Mouse (Mus musculus) heart, embryonic 11.5 days (tissue): ENCODE data around the gene Iars2. TPM values are rescaled to one million over a fixed set of nuclear protein-coding genes. Genes with fewer than 3 reads are reported as not detected.

Source experiments
- ATAC-seq: fragments of 200-750 bp; cut with Nextera tagmentation; replicated peaks from 2 replicates; pipeline ENCODE4 v1.8.0; 2017; ENCODE audit warnings: moderate library complexity; ENCODE audit not compliant: insufficient number of reproducible peaks, low FRiP score, low TSS enrichment
- H3K27ac ChIP-seq: fragments of 300-500 bp; sonication (generic); 2 replicates; pipeline ENCODE4 v1.5.1; 2014; ENCODE audit warnings: mild to moderate bottlenecking, low read depth, low read length
- H3K27me3 ChIP-seq: fragments of 300-500 bp; sonication (generic); 2 replicates; pipeline ENCODE4 v1.6.1; 2014; ENCODE audit warnings: mild to moderate bottlenecking, low read length, mixed read lengths; ENCODE audit not compliant: control insufficient read depth, insufficient read depth
- H3K36me3 ChIP-seq: fragments of 300-500 bp; sonication (generic); 2 replicates; pipeline ENCODE4 v1.6.1; 2014; ENCODE audit warnings: mild to moderate bottlenecking, low read length, moderate library complexity, mixed read lengths; ENCODE audit not compliant: control insufficient read depth, insufficient read depth
- H3K4me1 ChIP-seq: fragments of 300-500 bp; sonication (generic); 2 replicates; pipeline ENCODE4 v1.6.1; 2014; ENCODE audit warnings: low read length; ENCODE audit not compliant: control insufficient read depth, insufficient read depth
- H3K4me2 ChIP-seq: fragments of 300-500 bp; sonication (generic); 2 replicates; pipeline ENCODE4 v1.6.1; 2014; ENCODE audit warnings: mild to moderate bottlenecking, moderate library complexity
- H3K4me3 ChIP-seq: fragments of 300-500 bp; sonication (generic); 2 replicates; pipeline ENCODE4 v1.5.1; 2014; ENCODE audit warnings: low read depth, low read length
- H3K9ac ChIP-seq: fragments of 300-500 bp; sonication (generic); 2 replicates; pipeline ENCODE4 v1.6.1; 2014; ENCODE audit warnings: mild to moderate bottlenecking, low read depth, low read length, moderate library complexity
- H3K9me3 ChIP-seq: fragments of 300-500 bp; sonication (generic); replicated peaks from 2 replicates; pipeline ENCODE4 v1.6.1; 2016; ENCODE audit warnings: low read length; ENCODE audit not compliant: control insufficient read depth
- WGBS: fragments of 180-500 bp; shearing (Covaris S2); extraction: QIAGEN DNeasy Blood & Tissue Kit; methylation state at CpG from one replicate; pipeline ENCODE4 v1.1.7; 2014; ENCODE audit not compliant: insufficient replicate concordance; 5-methylcytosine and 5-hydroxymethylcytosine counted together
- polyA plus RNA-seq: library from polyadenylated mRNA; unstranded; fragments of >200 nt; fragmentation: Nextera tagmentation; extraction: Ambion mirVana; gene quantifications from 2 replicates; pipeline ENCODE4 v1.2.1, GENCODE M21; 2014

Iars2 gene
- polyA plus RNA-seq, 1 experiment from 2014 or later: 34.9 TPM

- no peaks in the 10 kb centered on the region for H3K4me1 ChIP-seq
- H3K27ac ChIP-seq: no peak overlapping the region
- no peak for ATAC-seq
- no peak overlapping the region for H3K4me3 ChIP-seq
- H3K27me3 ChIP-seq: no peaks in the 10 kb centered on the region
- H3K9ac ChIP-seq: no peak overlapping the region
- H3K9me3 ChIP-seq: no peaks in the 10 kb centered on the region
- 91% methylated on average over 8 of the region's 8 CpGs for WGBS
- peaks cover 20% of the 10 kb centered on the region for H3K36me3 ChIP-seq
- H3K4me2 ChIP-seq: no peak overlapping the region
These were observed 58.6 kb downstream of the Iars2 start for GRCm38 (mm10) chr1:185270403-185271097.

- WGBS: 82% methylated on average over 4 of the region's 4 CpGs
- no peak overlapping the region for H3K9ac ChIP-seq
- H3K9me3 ChIP-seq: no peaks in the 10 kb centered on the region
- H3K27me3 ChIP-seq: no peaks in the 10 kb centered on the region
- H3K4me2 ChIP-seq: no peak overlapping the region
- no peaks in the 10 kb centered on the region for H3K4me1 ChIP-seq
- H3K4me3 ChIP-seq: no peak overlapping the region
- no peak overlapping the region for H3K27ac ChIP-seq
- peaks cover 20% of the 10 kb centered on the region for H3K36me3 ChIP-seq
- no peak for ATAC-seq
These were observed 60.5 kb downstream of the Iars2 start for GRCm38 (mm10) chr1:185268675-185269074.

- 27% methylated on average over 14 of the region's 14 CpGs for WGBS
- peaks cover 8% of the 10 kb centered on the region for H3K4me1 ChIP-seq
- no peak overlapping the region for H3K9ac ChIP-seq
- peaks cover 17% of the 10 kb centered on the region for H3K36me3 ChIP-seq
- no peaks in the 10 kb centered on the region for H3K27me3 ChIP-seq
- peak; percentile 74 for ATAC-seq
- H3K4me2 ChIP-seq: no peak overlapping the region
- H3K9me3 ChIP-seq: no peaks in the 10 kb centered on the region
- no peak overlapping the region for H3K27ac ChIP-seq
- H3K4me3 ChIP-seq: no peak overlapping the region
These were observed 66.6 kb downstream of the Iars2 start for GRCm38 (mm10) chr1:185262565-185262964.

- H3K4me2 ChIP-seq: no peak overlapping the region
- 62% methylated on average over 3 of the region's 3 CpGs for WGBS
- H3K9ac ChIP-seq: no peak overlapping the region
- peaks cover 26% of the 10 kb centered on the region for H3K4me1 ChIP-seq
- ATAC-seq: no peak
- no peaks in the 10 kb centered on the region for H3K27me3 ChIP-seq
- no peak overlapping the region for H3K4me3 ChIP-seq
- no peak overlapping the region for H3K27ac ChIP-seq
- H3K9me3 ChIP-seq: no peaks in the 10 kb centered on the region
- peaks cover 7% of the 10 kb centered on the region for H3K36me3 ChIP-seq
These were observed 72.4 kb downstream of the Iars2 start for GRCm38 (mm10) chr1:185256753-185257152.

DNA sequence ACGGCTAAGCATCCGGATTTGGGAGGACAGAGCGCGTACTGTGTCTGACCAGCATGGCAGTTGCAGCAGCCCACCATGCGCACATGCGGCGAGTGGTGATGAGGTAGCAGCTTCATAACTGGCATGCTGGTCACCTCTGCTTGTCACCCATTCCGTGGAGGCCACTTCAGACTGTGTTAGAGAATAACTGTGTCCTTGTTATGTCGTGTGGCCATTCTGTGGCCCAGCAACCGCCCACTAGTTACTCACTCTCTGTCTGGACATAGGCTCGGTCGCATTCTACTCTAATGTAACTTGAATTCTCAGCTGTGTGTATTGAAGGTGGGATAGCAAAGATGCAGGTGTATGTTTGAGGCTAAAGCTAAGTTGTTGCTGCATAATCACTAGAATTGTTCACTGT is 73.9 kb downstream of the Iars2 start:
- no peak overlapping the region for H3K27ac ChIP-seq

GRCm38 (mm10) chr1:185253140-185253892 is 75.9 kb downstream of the Iars2 start:
- ATAC-seq: no peak
- Histone ChIP-seq H3K27ac (0 out of 2 replicates have a peak overlapping the region, but pooled peaks have one; percentile 25), H3K4me2 (no peak overlapping the region), H3K4me3 (no peak overlapping the region), H3K36me3 (peaks cover 13% of the 10 kb centered on the region), H3K27me3 (no peaks in the 10 kb centered on the region), H3K4me1 (peaks cover 30% of the 10 kb centered on the region), H3K9ac (no peak overlapping the region), H3K9me3 (no peaks in the 10 kb centered on the region)
- 62% methylated on average over 12 of the region's 12 CpGs for WGBS

More for the DNA sequence above, 73.9 kb downstream of the Iars2 start:
- Histone ChIP-seq H3K4me2 (no peak overlapping the region), H3K27me3 (no peaks in the 10 kb centered on the region), H3K9ac (no peak overlapping the region), H3K36me3 (peaks cover 6% of the 10 kb centered on the region), H3K4me3 (no peak overlapping the region), H3K4me1 (peaks cover 30% of the 10 kb centered on the region), H3K9me3 (no peaks in the 10 kb centered on the region)
- ATAC-seq: no peak
- 86% methylated on average over 12 of the region's 12 CpGs for WGBS

DNA sequence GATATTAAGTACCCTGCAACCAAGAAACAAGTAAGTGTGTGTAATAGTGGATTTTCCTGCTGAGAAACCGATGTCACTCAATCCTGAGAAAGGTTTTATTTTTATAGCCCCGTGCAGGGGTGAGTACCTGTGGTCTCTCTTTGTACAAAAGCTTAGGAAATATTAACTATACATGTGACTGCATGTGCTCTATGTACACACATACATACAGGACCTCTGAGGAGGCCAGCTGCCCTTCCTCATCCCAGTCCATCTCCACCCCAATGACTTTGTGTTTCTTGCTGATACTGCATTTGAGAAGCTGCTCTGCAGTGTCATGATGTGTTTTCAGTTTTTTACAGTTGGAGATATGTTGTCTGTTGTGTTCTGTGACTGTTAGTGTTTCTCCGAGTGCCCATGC is 76.8 kb downstream of the Iars2 start:
- Histone ChIP-seq H3K36me3 (peaks cover 19% of the 10 kb centered on the region), H3K27ac (0 out of 2 replicates have a peak overlapping the region, but pooled peaks have one; percentile 2), H3K4me2 (no peak overlapping the region), H3K9me3 (no peaks in the 10 kb centered on the region), H3K4me3 (no peak overlapping the region), H3K9ac (no peak overlapping the region), H3K27me3 (no peaks in the 10 kb centered on the region), H3K4me1 (peaks cover 30% of the 10 kb centered on the region)
- WGBS: 86% methylated on average over 3 of the region's 3 CpGs
- no peak for ATAC-seq

GRCm38 (mm10) chr1:185248728-185249127 is 80.5 kb downstream of the Iars2 start:
- Histone ChIP-seq H3K4me2 (no peak overlapping the region), H3K27me3 (no peaks in the 10 kb centered on the region), H3K9ac (no peak overlapping the region), H3K36me3 (peaks cover 21% of the 10 kb centered on the region), H3K9me3 (no peaks in the 10 kb centered on the region), H3K4me3 (no peak overlapping the region), H3K27ac (no peak overlapping the region), H3K4me1 (peaks cover 20% of the 10 kb centered on the region; the same call in 1 of the 2 replicates)
- 81% methylated on average over 8 of the region's 8 CpGs for WGBS
- no peak for ATAC-seq
